Mouse (Mus musculus) intestine, embryonic 15.5 days (tissue): ENCODE data around the gene Fgfr4. TPM values are rescaled to one million over a fixed set of nuclear protein-coding genes. Genes with fewer than 3 reads are reported as not detected.

Experiments used
- polyA plus RNA-seq: library from polyadenylated mRNA; unstranded; fragments of >200 nt; fragmentation: Nextera tagmentation; extraction: Ambion mirVana; gene quantifications from 2 replicates; pipeline ENCODE4 v1.2.1, GENCODE M21; 2015

Gene Fgfr4
- polyA plus RNA-seq, 1 experiment from 2014 or later = 14.2 TPM

Other genes starting within 250 kb of the Fgfr4 start
- gene Unc5a, start 203.2 kb upstream of the Fgfr4 start, polyA plus RNA-seq = 2.3 and 2.4 TPM in 2 replicates
- gene Hk3, start 131.3 kb upstream of the Fgfr4 start, polyA plus RNA-seq = 1.2 TPM in 2 replicates
- gene Uimc1, start 52.3 kb upstream of the Fgfr4 start, polyA plus RNA-seq = 19.7 and 21.8 TPM in 2 replicates
- 14.3 and 14.7 TPM in 2 replicates for gene Zfp346, start 47.3 kb upstream of the Fgfr4 start, polyA plus RNA-seq
- not detected in 2 replicates for gene Gm17617, start 19.1 kb upstream of the Fgfr4 start, polyA plus RNA-seq
- 49.6 and 52.8 TPM in 2 replicates for gene Nsd1, start 57.1 kb downstream of the Fgfr4 start, polyA plus RNA-seq
- 543 and 576 TPM in 2 replicates for gene Prelid1, start 167.9 kb downstream of the Fgfr4 start, polyA plus RNA-seq
- 83.2 and 101 TPM in 2 replicates for gene Rab24, start 169.3 kb downstream of the Fgfr4 start, polyA plus RNA-seq
- gene Mxd3, start 177.2 kb downstream of the Fgfr4 start, polyA plus RNA-seq = 22.3 and 26.0 TPM in 2 replicates
- gene Lman2, start 210.1 kb downstream of the Fgfr4 start, polyA plus RNA-seq = 121 and 128 TPM in 2 replicates
- gene Rgs14, start 217.1 kb downstream of the Fgfr4 start, polyA plus RNA-seq = 0.85 and 1.2 TPM in 2 replicates
- gene Slc34a1, start 245.5 kb downstream of the Fgfr4 start, polyA plus RNA-seq = not detected in 2 replicates